Mouse (Mus musculus): ENCODE measurements around the gene Mycbp2.
A peak's percentile ranks its signal among the peaks of the same experiment; 100 is the strongest.

The Mycbp2 gene

DNA sequence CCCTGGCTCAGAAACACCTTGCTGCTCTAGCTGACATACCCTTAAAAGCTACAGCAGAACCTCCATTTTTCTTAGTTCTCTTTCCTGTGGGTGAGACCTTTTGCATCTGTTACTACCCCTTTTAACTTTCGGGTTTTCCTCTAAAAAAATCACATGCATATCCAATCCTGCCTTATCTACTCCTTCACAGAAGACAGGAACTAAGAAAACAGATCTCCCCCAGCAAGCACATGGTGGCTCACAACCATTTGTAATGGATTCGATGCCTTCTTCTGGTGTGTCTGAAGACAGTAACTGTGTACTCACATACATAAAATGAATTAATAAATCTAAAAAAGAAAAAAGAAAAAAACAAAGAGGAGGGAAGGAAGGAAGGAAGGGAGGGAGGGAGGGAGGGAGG is 87.9 kb downstream of the Mycbp2 start:
- no peak for DNase-seq (ENCODE audit: low spot score)

DNA sequence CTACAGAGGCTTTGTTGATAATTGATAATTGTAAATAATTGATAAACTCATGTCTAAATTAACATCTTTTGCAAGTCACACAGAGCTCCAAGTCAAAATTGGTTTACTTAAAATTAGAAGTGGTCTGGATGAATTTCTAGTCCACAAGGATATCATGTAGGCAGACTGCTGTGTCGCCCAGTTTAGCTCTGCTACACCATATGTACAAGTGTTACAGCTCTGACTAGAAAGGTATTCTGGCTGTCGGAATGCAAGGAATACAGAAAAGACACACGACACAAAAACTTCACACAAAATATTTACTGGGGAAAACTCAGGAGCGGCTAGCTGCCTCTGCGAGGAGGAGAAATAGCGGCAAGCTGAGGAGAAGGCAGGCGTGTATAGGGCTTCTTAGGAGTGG is 89.7 kb downstream of the Mycbp2 start:
- no peak for DNase-seq (ENCODE audit: low spot score)

DNA sequence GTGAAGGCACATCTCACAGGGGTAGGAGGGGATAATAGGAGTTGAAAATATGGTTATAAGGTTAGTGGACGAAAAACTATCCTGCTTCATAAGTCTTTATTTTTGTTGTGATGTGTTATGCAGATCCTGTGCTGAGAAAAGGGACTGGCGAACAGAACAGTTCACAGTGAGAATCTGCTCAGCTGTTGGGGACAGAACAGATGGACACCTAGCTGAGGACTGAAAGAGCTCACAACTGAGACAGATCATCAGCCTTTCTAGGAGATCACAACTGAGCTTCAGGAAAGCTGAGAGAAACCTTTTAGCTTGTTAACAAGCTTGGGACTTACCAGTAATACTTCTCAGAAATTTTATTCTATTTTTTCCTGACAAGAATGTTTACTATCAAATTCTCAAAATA is 92.3 kb downstream of the Mycbp2 start:
- no peak for DNase-seq (ENCODE audit: low spot score)

DNA sequence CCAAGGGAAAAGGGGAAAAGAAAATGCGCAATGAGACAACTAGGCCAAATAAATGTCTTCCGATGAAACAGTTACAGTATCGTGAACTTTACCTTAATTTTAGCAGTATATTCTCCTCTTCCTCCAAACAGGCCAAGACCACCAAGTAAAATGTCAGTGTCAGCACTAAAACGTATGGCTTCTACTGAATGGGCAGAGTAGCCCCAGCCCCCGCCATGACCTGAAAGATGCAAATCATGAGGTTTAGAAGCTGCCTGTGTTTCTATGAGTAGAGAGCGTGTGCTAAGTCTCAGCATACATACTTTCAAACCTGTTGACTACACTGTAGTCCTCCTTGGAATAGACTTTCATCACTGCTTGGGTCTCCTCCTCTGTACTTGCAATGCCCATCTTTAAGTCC is 104.6 kb downstream of the Mycbp2 start:
- no peak for DNase-seq (ENCODE audit: low spot score)

DNA sequence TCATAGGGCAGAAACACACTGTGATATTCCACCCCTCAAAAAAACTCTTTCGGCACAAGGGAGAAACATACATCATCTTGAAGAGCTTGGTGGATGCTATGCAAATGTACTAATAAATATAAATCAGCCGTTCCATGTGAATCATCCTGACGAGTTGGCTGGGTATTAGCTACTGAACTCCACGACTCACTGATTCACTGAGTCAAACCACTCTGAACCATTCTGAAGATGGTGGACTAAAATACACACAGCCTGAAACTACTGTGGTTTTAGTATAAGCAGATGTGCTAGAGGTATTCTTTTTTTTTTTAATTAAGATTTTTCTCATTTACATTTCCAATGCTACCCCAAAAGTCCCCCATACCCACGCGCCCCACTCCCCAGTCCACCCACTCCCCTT is 111.8 kb downstream of the Mycbp2 start:
- no peak for DNase-seq (ENCODE audit: low spot score)

DNA sequence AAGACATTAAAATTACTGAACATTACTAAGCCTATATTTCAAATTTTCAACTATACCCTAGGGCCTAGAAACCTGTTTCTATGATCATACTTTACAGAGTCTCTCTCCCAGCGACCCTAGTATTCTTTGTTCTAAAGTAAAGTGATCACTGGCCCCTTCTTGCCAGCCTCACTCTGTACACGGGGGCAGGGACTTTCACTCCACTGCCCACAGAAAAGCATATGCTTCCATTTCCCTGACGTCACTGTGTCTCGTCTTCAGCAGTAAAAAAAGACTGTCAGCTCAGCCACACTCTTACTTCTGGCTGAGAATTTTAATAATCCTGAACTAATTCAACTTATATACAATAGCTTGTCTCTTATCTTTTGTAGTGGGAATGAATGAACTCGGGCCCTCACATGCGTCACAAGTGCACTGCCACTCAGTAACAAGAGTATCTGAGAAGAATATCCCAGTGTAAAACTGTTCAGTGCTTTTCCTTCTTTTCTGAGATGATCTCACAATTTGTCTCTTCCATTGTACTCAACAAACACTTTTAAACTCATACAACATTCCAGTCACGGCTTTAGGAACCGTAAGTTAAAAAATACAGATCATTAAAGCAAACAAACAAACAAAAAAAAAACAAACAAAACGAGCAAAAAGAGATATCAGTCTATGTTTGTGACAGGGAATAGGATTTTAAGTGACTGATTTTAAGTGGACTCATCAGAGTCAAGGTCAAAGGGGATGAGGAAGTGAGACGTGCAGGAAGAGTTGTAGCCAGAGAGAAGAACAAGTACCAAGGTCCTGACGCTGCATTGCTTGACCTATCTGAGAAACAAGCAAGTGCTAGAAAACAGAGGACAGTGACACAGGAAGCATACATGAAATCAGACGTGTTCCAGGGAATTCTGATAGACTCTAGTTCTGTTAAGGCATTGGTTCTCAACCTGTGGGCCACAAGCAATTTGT is 112.7 kb downstream of the Mycbp2 start:
- DNase-seq (ENCODE audit: low spot score) = no peak

DNA sequence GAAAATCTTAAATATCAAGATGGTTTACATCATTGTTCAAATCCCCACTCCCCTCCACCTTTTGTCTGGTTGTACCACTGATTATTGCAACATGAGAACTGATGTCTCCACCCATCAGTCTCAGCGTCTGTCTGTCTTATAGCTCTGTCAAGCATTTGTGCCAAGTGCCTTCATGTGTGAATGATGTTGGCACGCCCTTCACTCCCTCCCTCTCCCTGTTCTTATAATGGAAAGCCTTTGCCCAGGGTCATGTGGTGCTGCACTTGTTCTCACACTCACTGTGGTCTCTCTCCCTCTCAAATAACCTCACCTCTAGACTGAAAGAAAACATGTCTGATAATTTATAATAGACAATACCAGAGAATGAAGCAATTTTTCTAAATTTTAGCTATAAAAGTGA is 124.3 kb downstream of the Mycbp2 start:
- no peak for DNase-seq (ENCODE audit: low spot score)

DNA sequence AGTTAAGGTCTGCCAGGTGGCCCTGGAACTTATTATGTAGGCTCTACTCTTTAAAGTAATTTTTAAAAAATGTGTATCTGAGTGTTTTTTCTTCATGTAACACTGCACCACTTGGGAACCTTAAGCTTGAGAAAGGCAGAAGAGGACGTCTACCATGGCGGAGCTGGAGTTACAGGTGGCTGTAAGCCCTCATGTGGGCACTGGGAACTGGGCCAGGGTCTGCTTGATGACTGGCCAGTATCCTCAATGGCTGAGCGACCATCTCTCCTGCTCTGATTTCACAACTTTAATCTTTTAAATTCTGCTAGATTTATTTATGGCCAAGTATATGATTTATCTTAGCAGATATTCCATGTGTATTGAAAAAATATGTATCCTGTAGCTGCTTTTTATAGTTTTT is 124.9 kb downstream of the Mycbp2 start:
- DNase-seq (ENCODE audit: low spot score) = no peak

DNA sequence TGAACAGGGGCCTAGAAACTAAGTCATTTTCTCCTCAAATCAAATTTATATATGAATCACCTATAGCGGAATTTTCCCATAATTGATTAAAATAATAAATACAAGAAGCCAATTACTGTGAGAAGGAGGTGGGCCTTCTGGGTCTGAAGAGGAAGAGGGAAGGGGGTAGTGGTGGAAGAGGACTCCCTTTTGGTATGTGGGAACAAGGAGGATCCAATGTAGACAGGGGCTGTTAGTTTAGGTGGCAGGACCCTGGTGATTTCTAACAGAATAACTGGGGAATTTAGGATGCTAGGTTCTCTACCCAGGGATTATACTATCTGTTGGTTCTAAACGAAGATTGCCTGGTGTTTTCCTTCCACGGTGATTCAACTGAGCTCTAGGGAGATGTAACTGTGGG is 130.3 kb downstream of the Mycbp2 start:
- DNase-seq (ENCODE audit: low spot score) = no peak

DNA sequence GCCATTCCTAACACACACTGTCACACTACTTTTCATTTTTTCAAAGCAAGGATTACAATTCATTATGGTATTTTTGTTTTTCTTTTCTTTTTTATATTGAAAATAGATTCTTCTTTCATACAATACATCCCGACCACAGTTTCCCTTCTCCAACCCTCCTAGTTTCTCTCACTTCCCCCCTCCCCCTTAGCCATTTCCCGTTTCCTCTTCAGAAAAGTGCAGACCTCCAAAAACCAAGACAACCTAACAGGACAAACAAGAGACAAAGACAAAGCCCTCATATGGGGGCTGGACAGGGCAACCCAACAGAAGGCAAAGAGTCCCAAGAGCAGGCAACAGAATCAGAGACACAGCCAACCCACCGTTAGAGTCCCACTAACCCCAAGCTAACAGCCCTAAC is 160.0 kb downstream of the Mycbp2 start:
- DNase-seq (ENCODE audit: low spot score) = no peak

DNA sequence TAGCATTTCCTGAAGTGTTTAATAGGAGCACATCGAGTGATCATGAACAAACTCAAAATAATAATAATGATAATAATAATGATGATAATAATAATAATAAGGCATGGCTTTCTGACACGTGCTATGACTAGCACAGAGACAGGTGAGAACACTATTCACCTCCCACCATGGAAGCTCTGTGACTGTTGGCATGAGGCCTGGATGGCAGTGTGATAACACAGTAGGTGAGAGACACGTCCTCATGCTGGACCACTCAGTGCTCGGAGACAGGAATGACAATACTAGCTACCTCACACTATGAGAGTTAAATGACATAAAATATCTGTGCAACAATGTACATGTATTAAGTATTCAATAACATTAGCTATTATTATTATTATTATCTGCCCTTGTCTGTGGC is 160.5 kb downstream of the Mycbp2 start:
- DNase-seq (ENCODE audit: low spot score) = no peak

DNA sequence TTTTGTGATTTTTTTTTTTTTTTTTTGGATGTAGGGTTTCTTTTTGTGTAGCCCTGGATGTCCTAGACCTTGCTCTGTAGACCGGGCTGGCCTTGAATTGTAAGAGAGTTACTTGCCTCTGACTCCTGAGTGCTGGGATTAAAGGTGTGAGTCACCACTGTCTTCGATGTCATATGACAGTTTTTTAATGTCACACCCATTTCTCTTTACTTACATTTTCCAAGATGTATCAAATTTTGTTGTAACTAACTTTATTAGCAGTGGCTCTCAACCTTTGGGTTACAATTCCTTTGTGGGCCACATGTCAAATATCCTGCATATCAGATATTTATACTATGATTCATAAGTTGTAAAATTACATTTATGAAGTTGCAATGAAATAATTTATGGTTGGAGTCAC is 166.5 kb downstream of the Mycbp2 start:
- DNase-seq (ENCODE audit: low spot score) = no peak

DNA sequence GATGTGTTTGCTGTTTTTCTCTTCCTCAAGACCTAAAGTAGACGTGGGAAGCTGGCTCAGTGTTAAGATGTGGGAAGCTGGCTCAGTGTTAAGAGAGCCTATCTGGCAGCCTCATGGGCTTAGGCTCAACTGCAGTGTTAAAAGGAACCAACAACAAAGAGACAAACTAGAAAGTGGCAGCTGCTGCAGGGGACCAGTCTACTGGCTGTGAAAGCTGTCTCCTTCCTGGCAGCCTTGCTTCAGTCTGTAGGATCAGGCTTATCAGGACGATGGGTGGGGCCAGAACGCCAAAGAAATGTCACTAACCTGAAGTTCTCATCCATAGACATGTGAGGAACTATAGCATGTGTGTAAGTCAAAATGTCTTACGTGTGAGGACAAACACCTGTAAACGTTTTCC is 183.7 kb downstream of the Mycbp2 start:
- DNase-seq (ENCODE audit: low spot score) = peak; percentile 21

DNA sequence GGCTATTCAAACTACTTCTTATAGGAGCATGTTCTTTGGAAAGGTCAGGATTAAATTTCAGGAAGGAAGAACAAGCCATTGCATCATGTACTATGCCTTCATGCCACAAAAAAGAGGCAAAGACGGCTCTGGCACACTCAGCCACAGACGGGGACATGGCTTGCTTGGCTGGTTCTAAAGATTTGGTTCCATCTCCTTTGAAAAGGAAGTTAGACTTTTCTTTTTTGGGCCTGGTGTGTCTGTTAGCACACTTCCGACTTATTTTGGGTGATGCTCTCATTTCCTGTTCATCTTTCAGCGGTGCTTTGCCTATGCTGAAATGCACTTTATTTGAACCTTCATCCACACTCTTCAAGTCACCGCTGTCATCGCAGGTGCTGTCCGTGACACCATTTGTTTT is 190.9 kb downstream of the Mycbp2 start:
- DNase-seq (ENCODE audit: low spot score) = no peak

DNA sequence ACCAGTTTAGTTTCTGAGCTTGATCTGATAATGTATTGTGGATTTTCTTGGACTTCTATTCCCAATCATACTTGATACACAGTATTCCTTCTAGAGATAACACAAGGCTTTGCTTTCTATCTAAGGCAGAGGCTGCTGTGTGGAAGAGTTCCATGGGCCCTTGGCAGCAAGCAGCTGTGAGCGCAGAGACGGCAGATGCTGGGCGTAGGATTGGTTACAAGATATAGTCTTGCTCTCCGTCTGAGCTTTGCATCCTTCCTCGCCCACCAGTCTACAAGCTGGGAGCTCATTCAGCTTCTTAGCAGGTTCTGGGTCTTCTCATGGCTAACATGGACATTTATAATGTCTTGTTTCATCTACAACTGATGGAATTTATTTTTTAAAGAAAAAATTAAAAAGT is 196.5 kb downstream of the Mycbp2 start:
- DNase-seq (ENCODE audit: low spot score) = peak; percentile 66

DNA sequence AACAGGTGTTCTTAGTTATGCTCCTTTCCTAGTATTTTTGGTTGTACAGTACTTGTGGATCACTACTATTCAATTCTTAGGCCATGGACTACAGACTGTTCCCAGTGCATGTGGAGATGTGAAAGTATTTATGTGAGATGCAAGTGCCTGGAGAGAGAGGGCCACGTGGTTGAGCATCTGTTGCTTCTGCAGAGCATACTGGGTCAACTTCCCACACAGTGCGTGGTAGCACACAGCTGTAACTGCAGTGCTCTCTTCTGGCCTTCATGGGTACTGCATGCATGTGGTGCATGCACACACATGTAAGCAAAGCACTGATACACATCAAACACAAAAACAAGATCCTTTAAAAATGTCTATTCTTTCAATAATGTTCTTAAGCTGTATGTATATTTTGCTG is 214.6 kb downstream of the Mycbp2 start:
- DNase-seq (ENCODE audit: low spot score) = no peak

DNA sequence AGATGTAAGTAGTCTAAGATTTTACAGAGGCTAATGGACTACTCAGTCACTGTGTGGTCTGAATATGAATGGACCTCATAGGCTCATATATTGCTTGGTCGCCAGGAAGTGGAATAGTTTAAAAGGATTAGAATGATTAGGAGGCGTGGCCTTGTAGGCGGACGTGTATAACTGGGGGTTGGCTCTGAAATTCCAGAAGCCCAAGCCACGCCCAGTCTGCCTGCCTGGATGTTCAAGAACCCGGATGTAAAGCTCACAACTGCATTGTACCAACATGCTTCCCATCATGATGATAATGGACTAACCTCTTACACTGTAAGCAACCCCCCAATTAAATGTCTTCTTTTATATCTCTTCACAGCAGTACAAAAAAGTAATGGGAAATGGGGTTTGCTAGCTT is 220.9 kb downstream of the Mycbp2 start:
- DNase-seq (ENCODE audit: low spot score) = no peak

DNA sequence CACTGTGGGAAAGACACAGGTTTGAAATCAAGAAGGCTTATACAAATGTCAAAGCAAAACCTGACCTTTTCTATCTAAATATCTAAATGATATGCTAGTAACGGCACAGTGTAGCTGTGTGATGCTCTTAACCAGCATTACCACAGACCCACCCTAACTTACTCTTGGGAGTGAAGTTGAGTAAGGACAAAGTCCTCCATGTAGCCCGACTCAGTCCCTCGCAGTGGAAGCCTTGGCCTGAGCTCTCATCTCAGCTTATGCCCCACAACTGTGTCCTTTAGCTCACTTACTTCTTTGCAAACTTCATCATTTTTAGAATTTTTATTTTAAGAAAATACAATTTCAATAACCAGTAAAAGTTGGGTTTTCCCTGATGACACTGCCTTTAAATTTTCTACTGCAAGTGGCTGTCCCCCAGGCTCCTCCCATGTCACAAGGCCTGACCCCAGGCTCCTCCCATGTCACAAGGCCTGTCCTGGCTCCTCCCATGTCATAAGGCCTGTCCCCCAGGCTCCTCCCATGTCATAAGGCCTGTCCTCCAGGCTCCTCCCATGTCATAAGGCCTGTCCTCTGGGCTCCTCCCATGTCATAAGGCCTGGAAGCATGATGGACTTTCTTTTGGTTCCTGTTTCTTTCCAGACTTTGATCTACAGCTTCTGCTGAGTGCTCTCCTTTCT is 231.5 kb downstream of the Mycbp2 start:
- DNase-seq (ENCODE audit: low spot score) = no peak

DNA sequence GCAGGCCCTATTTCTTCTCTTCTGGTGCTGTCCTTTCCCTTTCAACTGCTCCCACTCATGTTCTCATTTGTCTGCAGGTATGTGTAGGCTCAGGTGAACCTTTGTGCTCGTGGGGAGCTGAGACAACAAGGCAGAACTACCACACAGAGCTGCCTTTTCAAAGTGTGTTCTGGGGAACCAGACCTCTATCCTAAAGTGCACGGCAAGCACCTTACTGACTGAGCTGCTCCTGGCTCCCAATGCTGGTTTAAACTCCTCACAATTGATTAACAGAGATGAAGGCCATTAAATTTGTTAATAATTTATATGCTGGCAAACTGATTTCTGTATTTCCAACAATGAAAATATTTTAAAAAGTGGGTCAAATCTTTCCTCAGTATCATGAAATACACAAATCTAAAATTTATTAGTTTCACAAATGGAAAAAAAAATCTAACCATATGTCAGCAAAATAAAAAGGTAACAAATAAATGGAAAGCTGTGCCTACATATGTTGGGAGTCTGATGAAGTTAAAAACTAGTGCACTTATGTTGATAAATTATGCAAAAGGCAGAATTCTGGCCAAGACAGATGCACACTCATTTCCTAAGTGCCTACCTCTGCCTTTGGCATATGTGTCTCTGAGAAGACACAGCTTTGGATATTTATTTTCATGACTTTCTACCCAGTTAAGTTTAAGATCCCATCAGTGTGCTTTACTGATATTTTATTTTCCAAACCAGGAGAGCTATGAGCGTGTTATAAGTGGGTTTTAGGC is 233.8 kb downstream of the Mycbp2 start:
- no peak for DNase-seq (ENCODE audit: low spot score)

DNA sequence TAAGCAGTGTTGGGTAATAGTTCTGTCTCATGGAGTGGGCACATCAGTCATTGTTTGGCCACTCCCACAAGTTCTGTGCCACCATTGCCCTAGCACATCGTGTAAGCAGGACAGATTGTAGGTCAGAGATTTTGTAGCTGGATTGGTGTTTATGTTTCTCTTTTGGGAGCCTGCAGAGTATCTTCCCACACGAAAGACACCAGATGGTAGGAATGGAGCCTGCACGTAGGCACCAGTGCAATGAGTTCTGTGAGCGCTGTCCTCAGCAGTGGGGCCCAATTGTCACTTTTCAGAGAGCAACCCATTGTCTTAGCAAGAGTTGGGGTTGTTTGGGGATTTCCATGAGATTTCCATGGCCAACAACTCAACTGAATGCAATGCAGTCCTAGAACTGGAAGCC is 236.6 kb downstream of the Mycbp2 start:
- peak; percentile 46 for DNase-seq (ENCODE audit: low spot score)

DNA sequence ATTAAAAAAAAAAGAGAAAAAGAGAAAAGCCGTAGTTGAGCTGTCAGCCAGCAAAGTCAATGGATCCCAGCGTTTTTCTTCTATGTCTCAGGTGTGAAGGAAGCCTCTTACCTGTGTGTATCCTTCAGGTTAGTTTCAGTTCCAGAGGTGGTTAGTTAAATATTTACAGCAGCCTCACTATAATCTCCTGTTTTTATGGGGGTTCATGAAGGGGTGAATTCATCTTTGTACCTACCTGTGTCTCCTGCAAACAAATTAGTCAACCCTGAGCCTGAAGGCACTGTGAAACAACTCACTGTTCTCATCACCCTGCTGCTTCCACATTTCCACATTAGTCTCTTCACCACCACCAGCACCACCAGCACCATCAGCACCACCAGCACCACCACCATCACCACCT is 240.3 kb downstream of the Mycbp2 start:
- no peak for DNase-seq (ENCODE audit: low spot score)

DNA sequence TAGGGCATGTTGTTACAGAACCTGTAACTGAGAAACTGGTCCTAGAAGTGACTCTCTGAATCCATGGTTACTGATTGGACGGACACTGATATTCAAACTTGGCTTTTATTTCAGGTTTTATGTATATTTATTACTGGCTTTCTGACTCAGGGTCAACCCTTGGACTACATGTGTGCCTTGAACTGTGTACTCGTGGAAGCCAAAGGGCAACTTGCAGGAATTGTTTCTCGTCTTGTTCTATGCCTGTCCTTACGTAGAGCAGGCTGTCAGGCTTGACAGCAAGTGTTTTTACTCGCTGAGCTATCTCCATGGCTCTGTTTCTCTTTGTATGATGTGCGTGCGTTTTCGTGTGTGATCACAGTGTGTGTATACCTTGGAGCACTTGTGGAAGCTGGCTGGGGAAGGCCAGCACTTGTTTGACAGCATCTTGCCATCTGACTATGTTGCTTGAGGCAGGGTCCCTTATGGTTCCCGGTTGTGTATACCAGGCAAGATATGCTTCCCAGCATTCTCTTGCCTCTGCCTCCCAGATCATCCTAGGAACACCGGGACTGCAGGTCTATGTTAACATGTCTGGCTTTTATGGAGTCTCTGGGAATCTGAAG is 243.8 kb downstream of the Mycbp2 start:
- DNase-seq (ENCODE audit: low spot score) = no peak
